Mouse (Mus musculus) monocyte, adult 5-6 weeks (primary cell): ENCODE measurements around the gene Ppp3cb. TPM values are rescaled to one million over a fixed set of nuclear protein-coding genes. Genes with fewer than 3 reads are reported as not detected.

Experiments
- ATAC-seq: fragments of 153-309, 156-312 bp; replicated peaks from 2 replicates; pipeline ENCODE4 v1.8.0; 2017; ENCODE audit warnings: mild to moderate bottlenecking; ENCODE audit not compliant: low TSS enrichment, insufficient number of reproducible peaks, severe bottlenecking, poor library complexity, low FRiP score
- total RNA-seq: library from RNA; stranded (forward); fragments of 200-1000, 200-491, 200-594 nt; gene quantifications from 3 replicates; pipeline ENCODE4 v1.2.3, GENCODE M21; 2017

The Ppp3cb gene
- total RNA-seq, 1 experiment from 2014 or later = 41.3 TPM

DNA sequence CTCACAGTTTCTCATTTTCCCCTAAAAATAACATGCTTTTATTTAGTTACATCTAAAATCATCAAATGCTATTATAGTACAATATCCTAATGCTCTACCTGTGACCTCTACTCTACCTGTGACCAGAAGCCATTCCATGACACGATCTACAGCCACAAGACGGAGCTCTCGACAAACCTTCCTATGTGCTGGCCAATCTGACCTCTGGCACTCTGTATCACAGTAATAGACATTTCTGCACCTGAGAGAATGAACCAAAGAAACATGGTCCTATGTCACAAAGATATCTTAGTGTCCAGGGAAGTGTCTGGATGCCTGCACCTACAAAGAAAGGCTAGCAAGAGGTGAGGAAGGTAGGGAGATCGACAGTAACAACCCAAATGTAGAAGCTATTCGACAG lies 60.3 kb downstream of the Ppp3cb start:
- no peak for ATAC-seq

DNA sequence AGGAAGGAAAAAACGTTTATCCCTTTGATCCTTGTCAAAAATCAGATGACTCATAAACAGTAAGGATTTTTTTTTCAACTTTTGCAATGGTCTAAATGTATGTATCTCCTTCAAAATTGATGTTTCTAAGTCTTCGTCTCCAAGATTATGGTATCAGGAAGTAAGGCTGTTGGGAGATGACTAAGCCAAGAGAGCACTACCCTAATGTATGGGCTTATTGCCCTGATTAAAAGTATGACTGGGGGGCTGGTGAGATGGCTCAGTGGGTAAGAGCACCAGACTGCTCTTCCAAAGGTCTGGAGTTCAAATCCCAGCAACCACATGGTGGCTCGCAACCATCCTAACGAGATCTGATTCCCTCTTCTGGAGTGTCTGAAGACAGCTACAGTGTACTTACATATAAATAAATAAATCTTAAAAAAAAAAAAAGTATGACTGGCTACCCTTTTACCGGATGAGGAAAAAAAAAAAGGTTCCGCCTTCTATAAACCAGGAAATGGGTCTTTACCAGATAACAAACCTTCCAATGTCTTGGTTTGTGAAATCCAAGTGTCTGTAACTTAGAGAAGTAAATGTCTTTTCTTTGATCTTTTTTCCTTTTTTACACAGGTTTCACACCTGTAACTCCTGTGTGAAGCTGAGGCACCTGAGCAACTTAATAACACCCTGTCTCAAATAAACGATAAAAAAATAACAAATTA lies 64.2 kb downstream of the Ppp3cb start:
- ATAC-seq = no peak

DNA sequence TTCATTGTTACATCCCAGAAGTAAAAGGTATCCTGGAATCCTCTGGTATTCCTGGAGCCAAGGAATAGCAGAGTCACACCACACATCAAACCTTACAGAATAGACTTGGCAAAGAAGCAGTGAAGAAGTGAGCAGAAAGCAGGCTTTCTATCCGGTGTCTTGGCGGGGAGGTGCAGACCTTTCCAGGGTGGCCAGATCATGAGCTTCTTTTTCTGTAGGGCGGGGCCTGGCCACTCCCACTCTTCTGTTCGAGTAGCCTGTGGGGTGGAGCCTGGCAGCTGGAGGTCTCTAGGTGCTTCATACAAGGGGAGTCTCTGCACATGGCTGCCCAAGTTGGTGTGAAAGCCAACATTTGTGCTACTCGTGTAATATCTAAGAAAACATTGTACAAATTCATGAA lies 65.2 kb downstream of the Ppp3cb start:
- no peak for ATAC-seq

DNA sequence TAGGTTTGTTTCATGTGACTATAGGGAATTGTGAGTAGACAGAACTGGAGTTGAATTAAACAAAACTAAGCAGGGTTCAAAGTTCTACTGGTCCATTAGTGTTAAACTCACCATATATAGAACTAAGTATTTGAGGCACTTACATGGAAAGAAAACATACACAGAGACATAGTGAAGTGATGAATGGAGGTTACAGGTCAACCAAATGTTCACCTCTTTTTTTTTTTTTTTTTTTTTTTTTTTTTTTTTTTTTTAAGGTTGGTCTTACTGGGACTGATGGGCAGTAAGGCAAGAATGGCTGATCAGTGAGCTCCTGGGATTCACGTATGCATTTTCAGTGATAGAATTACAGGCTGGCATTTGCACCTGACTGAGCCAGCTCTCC lies 66.2 kb downstream of the Ppp3cb start:
- ATAC-seq = no peak

DNA sequence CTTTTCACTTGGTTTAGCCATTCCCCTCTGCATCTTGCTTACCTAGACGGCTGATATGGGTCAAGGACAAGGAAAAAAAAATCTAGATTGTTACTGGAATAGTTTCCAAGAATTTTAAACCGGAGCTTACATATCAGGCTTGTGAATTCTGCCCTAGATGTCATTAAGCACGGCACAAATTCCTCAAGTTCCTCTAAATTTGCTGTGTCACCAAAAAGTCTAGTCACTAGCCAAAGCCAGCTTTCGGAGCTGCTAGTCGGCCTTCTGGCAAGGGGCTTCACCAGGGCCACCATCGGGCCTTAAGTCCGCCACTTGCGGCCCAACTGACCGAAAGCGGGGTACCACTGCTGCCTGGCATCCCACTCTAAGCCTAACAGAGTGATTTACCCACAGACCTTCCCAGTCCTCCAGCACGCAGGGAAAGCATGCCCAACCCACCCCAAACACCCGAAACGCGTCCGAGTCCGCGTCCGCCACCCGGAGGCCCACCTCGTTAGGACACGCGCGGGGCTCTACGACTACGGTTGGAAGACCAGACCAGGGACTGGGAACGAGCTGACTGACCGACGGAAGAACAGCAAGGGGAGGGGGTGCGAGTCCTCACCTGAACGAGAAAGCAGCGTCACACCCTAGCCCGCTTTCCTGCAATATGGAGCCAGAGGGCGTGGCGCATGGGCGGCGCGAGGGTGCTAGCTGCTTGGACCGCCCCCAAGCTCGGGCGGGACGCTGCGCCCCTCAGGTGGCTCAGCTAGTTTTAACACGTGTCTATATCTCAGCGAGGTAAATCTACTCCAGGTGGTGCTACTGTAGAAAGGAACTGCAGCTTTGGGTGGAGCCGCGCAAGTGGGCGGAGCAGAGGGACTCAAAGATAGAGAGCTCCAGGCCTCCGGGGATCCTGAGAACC lies 66.8 kb downstream of the Ppp3cb start, which contains the start of gene Anxa7:
Anxa7 (minus strand) TSS at position 843 of the 904 bp plus-strand sequence.
- ATAC-seq = peak; percentile 52; the same call in 1 of the 2 replicates

DNA sequence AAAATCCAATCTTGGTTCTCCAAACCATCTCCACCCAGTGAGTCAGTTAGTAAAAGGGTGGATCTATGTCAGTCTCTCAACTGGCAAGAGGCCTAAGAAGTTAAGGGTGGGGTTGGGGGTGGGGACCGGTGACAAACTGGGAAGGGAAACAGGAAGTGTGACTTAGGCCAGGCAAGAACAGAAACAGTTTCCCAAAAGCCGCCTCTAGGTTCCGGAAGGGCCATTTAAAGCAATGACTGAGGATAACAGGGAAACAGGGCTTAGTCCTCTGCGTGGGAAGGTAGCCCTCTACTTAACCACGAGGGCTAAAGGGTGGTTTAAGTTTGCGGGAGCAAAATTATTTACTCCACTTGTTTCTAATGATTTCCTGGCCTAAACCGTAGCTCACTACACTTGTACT lies 67.6 kb downstream of the Ppp3cb start:
- ATAC-seq = peak; percentile 70

DNA sequence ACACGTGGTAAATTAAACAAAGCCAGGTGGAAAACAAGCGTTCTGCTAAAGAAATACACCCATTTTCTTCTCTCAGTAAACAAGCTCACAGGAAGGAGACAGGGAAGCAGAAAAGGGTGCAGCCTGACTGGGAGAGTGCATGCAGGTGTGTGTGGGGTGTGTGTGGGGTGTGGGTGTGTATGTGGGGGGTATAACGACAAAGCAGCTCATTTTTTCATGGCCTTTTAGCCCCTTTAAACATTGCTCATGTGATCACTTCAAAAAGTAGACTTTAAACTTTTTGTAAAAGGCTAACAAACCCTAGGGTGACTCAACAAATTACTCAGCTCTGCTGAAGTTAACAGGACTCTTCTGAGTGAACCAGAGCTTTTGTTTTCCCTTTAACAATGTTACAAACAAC lies 68.0 kb downstream of the Ppp3cb start:
- ATAC-seq = no peak

DNA sequence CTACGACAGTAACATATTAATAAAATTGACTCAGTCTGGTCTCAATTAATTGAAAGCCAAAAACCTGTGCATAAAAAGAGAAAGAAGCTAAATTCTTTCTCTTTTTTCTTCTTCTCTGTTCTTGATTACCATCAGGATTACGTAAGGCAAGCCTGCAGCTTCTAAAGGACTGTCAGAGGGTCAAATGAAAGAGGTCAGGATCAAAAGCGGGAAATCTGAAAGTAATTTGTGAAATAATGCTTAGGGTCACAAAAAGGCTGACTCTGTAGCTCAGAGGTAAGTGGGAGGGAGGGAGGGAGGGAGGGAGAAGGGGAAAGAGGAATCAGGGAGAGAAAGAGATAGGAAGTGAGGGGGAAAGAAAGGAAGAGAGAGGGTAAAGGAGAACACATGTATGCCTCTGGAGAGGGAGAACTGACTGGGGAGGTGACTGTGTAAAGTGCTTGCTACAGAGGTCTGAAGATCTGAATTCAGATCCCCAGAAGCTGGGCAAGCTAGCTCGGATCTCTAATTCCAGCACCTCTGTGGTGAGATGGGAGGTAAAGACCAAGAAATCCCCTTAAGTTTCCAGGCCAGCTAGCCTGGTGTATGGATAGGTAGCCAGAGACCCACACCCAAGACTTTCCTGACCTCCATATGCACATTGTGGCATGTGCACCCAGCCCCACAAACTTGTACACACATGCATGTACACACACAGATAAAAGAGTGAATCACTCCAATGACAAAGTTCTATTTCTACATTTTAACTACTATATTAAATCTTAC lies 68.9 kb downstream of the Ppp3cb start:
- no peak for ATAC-seq

DNA sequence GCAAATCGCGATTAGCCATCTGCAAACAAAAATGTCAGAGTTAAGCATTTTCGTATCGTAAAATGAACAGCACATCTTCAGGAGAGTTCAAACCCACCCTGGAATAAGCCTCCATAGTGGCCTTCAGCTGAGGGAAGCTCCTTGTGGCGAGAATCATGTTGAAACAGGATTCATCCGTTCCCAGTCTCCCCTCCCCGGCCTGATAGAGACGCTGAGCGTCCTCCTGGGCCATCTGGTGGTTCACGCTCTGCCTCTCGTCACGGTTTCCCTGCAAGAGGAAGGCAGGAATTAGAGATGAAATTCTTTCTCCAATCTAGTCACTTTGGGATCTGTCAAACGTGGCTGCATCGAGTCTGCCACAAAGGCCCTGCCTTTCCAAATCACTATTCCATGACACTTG lies 86.2 kb downstream of the Ppp3cb start:
- no peak for ATAC-seq

DNA sequence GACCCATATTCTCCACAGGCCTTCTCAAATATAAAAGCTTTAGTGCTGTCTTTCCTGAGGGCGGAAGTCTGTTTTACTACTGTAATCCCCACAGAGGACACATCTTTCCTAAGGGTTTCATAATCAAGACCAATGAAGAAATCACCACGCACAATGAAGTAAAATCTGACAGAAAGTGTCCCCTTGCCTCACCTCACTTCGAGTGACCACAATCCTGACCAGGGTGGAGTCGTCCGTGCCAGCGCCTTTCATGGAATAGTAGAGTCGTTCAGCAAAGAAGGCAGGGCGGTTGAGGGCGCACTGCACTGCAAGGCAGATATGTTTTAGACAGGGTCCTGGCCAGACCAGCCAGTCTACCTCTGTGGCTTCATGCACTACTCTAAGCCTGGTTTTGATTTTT lies 88.0 kb downstream of the Ppp3cb start:
- ATAC-seq = no peak

DNA sequence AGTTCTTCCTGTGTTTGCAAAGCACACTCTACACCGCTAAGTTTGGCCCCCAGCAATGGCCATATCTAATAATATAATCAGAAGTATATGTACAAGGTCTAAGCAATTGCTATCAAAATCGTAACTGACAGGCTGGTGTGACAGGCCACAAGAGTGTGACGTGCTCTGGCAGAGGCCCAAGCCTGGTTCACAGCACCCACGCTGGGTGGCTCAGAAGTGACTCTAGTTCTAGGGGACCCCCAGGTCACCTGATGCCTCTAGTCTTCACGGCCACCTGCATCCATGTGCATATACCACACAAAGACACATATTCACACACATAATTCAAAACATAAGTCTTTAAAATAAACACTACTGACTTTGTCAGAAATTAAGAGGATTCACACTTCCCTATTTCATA lies 93.4 kb downstream of the Ppp3cb start:
- ATAC-seq = no peak

DNA sequence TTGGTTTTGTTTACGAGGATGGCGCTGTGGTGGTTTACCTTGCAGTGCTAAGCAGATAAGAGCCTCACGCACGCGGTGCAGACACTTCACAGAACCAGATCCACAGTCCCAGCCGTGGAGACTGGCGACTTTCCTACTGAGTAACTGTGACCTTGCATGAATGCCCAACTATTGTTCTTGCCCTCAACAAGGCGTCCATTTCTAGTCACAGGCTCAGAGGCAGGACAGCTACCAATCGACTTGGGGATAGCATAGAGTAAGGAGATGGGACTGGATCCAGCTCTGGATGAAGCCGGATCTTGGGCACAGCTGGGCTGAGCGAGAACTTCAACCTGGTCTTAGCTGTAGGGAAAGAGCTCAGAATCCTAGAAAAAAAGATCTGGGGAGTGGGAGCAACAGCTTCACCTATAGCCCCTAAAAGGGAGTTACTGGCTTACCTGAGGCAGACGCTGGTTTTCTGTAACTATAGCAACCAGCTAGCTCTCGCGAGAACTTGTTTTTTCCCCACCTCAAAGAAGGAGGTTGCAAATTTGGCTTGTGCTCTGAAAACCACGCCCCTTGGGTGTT lies 94.5 kb downstream of the Ppp3cb start, which contains the start of gene Cfap70:
Cfap70 (minus strand) TSS at position 462 of the 567 bp plus-strand sequence.
- no peak for ATAC-seq

DNA sequence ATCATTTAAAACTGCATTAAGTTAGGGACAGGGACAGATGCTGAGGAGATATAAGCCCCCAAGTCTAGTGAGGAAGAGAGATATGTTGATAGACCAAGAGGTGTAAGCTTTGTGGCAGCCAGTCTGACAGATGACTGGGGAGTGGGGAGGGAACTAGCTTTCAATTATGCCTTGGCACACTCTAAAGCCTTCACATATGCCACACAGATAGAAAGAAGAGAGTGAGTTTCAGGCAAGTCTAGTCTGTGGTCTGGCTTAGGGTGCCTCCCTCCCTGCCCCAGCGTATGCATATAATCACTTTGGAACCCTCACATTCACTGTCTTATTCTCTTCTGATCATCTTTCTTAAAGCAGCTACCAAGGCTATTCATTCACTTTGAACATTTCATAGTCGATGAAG lies 95.1 kb downstream of the Ppp3cb start:
- no peak for ATAC-seq

Other genes with a start within 250 kb of the Ppp3cb start
- gene Ecd, start 198.5 kb downstream of the Ppp3cb start, total RNA-seq = 30.8 to 39.0 TPM (median 37.4 TPM) in 3 replicates
- gene Fam149b, start 198.4 kb downstream of the Ppp3cb start, total RNA-seq = 14.5 to 42.0 TPM (median 34.5 TPM) in 3 replicates
- 58.2 to 124 TPM (median 61.8 TPM) in 3 replicates for gene Dnajc9, start 157.7 kb downstream of the Ppp3cb start, total RNA-seq
- 24.2 to 43.4 TPM (median 27.0 TPM) in 3 replicates for gene Mrps16, start 152.9 kb downstream of the Ppp3cb start, total RNA-seq
- not detected in 3 replicates for gene Cfap70, start 94.3 kb downstream of the Ppp3cb start, total RNA-seq
- 70.7 to 97.0 TPM (median 87.2 TPM) in 3 replicates for gene Anxa7, start 66.4 kb downstream of the Ppp3cb start, total RNA-seq
- 0.43 to 1.9 TPM in 2 of 3 replicates, not detected in the other for gene Mss51, start 49.7 kb downstream of the Ppp3cb start, total RNA-seq
- 0.57 to 5.1 TPM (median 2.0 TPM) in 3 replicates for gene Usp54, start 94.5 kb upstream of the Ppp3cb start, total RNA-seq
- 1.1 TPM in 1 of 3 replicates, not detected in the others for gene Myoz1, start 110.0 kb upstream of the Ppp3cb start, total RNA-seq
- gene Synpo2l, start 121.8 kb upstream of the Ppp3cb start, total RNA-seq = not detected in 3 replicates
- gene Sec24c, start 127.7 kb upstream of the Ppp3cb start, total RNA-seq = 156 to 200 TPM (median 191 TPM) in 3 replicates
- gene Fut11, start 148.4 kb upstream of the Ppp3cb start, total RNA-seq = 5.0 to 9.7 TPM (median 8.2 TPM) in 3 replicates
- gene Chchd1, start 156.4 kb upstream of the Ppp3cb start, total RNA-seq = 61.2 to 77.6 TPM (median 74.5 TPM) in 3 replicates
- 36.0 to 67.6 TPM (median 60.8 TPM) in 3 replicates for gene Zswim8, start 161.0 kb upstream of the Ppp3cb start, total RNA-seq
- gene Ndst2, start 188.0 kb upstream of the Ppp3cb start, total RNA-seq = 15.6 to 17.6 TPM (median 16.8 TPM) in 3 replicates
- gene Camk2g, start 247.5 kb upstream of the Ppp3cb start, total RNA-seq = 36.4 to 81.1 TPM (median 62.3 TPM) in 3 replicates